Mouse (Mus musculus) neural tube, embryonic 10.5 days (tissue): ENCODE results near the gene Mrps25.

ENCODE experiments used
- DNase-seq: peaks from one replicate; pipeline ENCODE4 v3.0.0-alpha.2; 2017; ENCODE audit warnings: low spot score; ENCODE audit errors: extremely low spot score

The Mrps25 gene

GRCm38 (mm10) chr6:92126861-92127468 is 56.9 kb downstream of the Mrps25 start:
- no peak for DNase-seq

GRCm38 (mm10) chr6:92124547-92124946 is 59.3 kb downstream of the Mrps25 start:
- DNase-seq: no peak
